Mouse (Mus musculus): ENCODE results near the gene C1qtnf7. TPM values are rescaled to one million over a fixed set of nuclear protein-coding genes. Genes with fewer than 3 reads are reported as not detected.

Gene C1qtnf7
- polyA plus RNA-seq (2015; fragmentation: Nextera tagmentation; extraction: Ambion mirVana): 8.3 and 9.1 TPM in 2 replicates

DNA sequence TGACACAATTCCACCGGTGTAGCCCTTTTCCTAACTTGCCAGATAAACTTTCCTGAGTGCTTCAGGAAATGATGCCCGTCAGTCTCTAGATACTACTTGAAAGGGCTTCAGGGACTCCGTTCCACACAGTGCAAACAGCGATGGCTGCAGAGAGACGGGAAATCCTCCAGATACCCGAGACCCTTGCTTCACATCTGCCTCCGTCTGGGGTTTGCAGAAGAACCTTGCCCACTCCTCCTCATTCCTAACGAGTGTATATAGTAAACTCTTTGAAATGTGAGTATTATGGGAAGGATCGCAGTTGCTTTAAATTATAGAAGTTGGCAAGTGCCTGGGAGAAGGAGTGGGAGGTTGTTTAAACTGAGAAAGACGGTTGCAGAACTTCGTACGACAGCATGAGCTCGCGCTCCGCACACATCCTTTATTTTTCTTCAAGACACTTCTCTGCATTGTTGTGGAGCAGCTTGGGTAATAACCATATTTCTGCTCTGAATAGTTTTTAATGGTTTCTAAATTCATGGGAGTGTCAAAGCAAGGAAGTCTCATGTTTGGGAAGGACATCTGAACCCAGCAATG is at the start of gene C1qtnf7:
C1qtnf7 (plus strand) TSS at position 138 of the 576 bp plus-strand sequence.
- peaks cover 13% of the 10 kb centered on the region for H3K4me1 ChIP-seq
- ATAC-seq (ENCODE audit: insufficient number of reproducible peaks, low FRiP score, low TSS enrichment, low read depth): no peak
- peak within 1 kb of the TSS; percentile 21 for H3K4me3 ChIP-seq
- no peak within 1 kb of the TSS for H3K9ac ChIP-seq
- H3K4me2 ChIP-seq: peak within 1 kb of the TSS; percentile 37
- peaks cover 5% of the 10 kb centered on the region; the same call in 1 of the 2 replicates for H3K27me3 ChIP-seq
- no peaks in the 10 kb centered on the region for H3K36me3 ChIP-seq
- 24% methylated on average over 15 of the region's 15 CpGs for WGBS
- H3K27ac ChIP-seq: no peak within 1 kb of the TSS
- no peaks in the 10 kb centered on the region for H3K9me3 ChIP-seq

DNA sequence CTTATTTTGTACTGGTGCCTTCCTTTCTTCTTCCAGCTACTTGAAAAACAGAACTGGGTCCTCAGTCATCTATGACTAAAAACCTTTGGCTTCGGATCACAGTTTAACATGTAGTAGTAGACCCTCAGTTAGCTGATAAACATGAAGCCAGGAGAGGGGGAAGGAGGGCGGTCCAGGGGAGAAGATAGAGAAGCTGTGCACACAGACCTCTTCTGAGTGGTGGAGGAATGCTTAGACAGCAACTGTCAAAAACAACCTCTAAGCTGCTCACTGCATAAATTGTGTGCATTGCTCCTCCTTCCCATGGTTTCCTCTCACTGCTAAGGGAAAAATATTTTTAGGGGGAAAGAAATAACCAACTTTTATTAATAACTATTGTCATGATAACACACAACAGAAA is 48.6 kb upstream of the C1qtnf7 start:
- Histone ChIP-seq H3K4me3 (no peak overlapping the region), H3K27ac (no peak overlapping the region), H3K9ac (no peak overlapping the region), H3K9me3 (no peaks in the 10 kb centered on the region), H3K36me3 (no peaks in the 10 kb centered on the region), H3K4me1 (no peaks in the 10 kb centered on the region), H3K27me3 (no peaks in the 10 kb centered on the region), H3K4me2 (no peak overlapping the region)
- 89% methylated on average over 2 of the region's 2 CpGs for WGBS
- ATAC-seq (ENCODE audit: insufficient number of reproducible peaks, low FRiP score, low TSS enrichment, low read depth): no peak

DNA sequence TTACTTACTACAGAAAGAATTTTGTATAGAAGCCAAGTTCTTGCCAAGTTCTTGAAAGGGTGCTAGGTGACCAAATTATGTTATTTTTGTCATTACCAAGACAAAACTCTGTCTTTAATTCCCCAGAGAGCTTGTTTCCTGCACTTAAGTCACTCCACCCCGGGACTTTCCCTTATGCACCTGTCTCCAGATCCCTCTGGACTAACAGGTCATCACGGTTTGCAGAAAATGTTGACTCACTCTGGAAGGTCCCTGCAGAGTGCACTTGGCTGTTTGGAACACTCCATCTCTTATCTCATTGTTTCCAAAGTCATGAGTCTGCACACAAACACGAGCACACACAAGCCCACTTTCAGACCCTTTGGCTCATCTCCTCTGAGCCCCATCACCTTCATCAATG is 48.1 kb upstream of the C1qtnf7 start:
- 69% methylated on average over 3 of the region's 3 CpGs for WGBS
- ATAC-seq (ENCODE audit: insufficient number of reproducible peaks, low FRiP score, low TSS enrichment, low read depth): no peak
- H3K4me1 ChIP-seq: no peaks in the 10 kb centered on the region
- no peak overlapping the region for H3K9ac ChIP-seq
- H3K4me3 ChIP-seq: no peak overlapping the region
- no peaks in the 10 kb centered on the region for H3K36me3 ChIP-seq
- no peaks in the 10 kb centered on the region for H3K9me3 ChIP-seq
- no peak overlapping the region for H3K4me2 ChIP-seq
- H3K27me3 ChIP-seq: no peaks in the 10 kb centered on the region
- H3K27ac ChIP-seq: no peak overlapping the region

DNA sequence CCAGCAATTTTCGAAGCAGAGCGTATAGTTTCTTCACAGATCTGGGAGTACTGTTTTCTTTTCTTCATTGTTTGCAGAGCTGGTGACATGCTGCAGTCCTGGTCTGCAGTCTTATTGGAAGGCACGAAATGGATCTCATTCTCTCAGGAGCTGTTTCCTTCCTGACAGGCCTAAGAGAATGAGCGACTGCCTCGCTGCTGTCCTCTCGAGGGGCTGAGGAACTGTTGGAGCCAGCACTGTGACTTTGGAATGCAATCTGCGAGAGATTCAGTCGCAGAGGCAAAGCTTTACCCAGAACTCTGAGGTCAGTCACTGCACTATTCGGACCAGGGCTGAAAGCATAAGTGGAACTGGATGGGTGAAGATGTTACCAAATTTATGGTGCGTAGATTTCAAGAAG is 46.4 kb upstream of the C1qtnf7 start:
- Histone ChIP-seq H3K9me3 (no peaks in the 10 kb centered on the region), H3K4me1 (no peaks in the 10 kb centered on the region), H3K9ac (no peak overlapping the region), H3K4me2 (no peak overlapping the region), H3K4me3 (no peak overlapping the region), H3K36me3 (no peaks in the 10 kb centered on the region), H3K27ac (no peak overlapping the region), H3K27me3 (no peaks in the 10 kb centered on the region)
- no peak for ATAC-seq (ENCODE audit: insufficient number of reproducible peaks, low FRiP score, low TSS enrichment, low read depth)
- 61% methylated on average over 10 of the region's 10 CpGs for WGBS

DNA sequence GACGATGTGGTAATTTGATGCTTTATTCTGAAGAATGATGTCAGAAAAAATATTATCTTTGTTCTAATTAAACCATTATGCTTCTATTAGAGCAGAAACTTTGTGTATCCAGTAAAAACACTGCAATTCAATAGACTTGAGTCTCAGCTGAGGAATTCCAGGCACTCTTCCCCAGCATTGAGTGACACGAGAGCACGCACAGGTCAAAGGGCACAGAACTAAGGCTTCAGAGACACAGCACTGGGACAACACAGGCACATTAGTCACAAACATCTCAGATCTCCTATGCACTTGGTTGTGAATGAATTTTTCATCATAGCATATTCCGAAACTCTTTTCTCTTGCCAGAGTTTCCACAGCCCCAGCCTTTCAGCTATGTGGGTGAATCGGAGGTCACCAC is 37.4 kb upstream of the C1qtnf7 start:
- no peak overlapping the region for H3K4me2 ChIP-seq
- H3K9me3 ChIP-seq: no peaks in the 10 kb centered on the region
- WGBS: 67% methylated on average over 5 of the region's 5 CpGs
- no peak for ATAC-seq (ENCODE audit: insufficient number of reproducible peaks, low FRiP score, low TSS enrichment, low read depth)
- H3K4me3 ChIP-seq: no peak overlapping the region
- no peaks in the 10 kb centered on the region for H3K4me1 ChIP-seq
- H3K36me3 ChIP-seq: no peaks in the 10 kb centered on the region
- H3K27me3 ChIP-seq: no peaks in the 10 kb centered on the region
- no peak overlapping the region for H3K9ac ChIP-seq
- H3K27ac ChIP-seq: no peak overlapping the region

DNA sequence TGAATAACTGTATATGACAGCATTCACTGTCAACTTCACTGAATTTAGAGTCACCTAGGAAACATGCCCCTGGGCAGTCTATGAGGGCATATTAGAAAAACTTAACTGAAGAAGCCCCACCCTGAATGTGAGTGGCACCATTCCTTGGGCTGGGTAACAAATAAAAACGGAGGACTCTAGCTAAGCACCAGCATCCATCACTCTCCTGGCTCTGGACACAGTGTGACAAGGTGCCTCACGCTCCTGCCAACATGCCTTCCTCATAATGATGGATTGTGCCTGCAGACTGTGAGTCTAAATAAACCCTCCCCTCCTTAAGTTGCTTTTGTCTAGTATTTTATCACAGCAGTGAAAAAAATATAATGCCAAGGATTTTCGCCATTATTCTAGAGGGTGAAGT is 35.3 kb upstream of the C1qtnf7 start:
- H3K36me3 ChIP-seq: no peaks in the 10 kb centered on the region
- no peak overlapping the region for H3K4me2 ChIP-seq
- H3K9me3 ChIP-seq: no peaks in the 10 kb centered on the region
- H3K27me3 ChIP-seq: no peaks in the 10 kb centered on the region
- no peak overlapping the region for H3K27ac ChIP-seq
- H3K9ac ChIP-seq: no peak overlapping the region
- WGBS: 56% methylated on average over 3 of the region's 3 CpGs
- no peak for ATAC-seq (ENCODE audit: insufficient number of reproducible peaks, low FRiP score, low TSS enrichment, low read depth)
- no peaks in the 10 kb centered on the region for H3K4me1 ChIP-seq
- H3K4me3 ChIP-seq: no peak overlapping the region

DNA sequence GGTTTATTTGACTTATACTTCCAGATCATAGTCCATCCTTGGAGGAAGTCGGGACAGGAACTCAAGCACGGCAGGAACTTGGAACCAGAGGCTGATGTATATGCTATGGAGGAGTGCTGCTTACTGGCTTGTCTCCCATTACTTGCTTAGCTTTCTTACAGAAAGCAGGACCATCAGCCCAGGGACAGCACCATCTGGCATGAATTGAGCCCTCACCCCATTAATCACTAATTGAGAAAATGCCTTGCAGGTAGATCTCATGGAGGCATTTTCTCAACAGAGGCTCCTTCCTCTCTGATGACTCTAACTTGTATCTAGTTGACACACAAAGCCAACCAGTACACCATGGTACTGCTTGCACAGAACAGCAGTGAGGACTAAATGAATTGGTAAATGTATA is 34.6 kb upstream of the C1qtnf7 start:
- H3K36me3 ChIP-seq: no peaks in the 10 kb centered on the region
- H3K27me3 ChIP-seq: no peaks in the 10 kb centered on the region
- no peak overlapping the region for H3K9ac ChIP-seq
- no peak for ATAC-seq (ENCODE audit: insufficient number of reproducible peaks, low FRiP score, low TSS enrichment, low read depth)
- H3K4me1 ChIP-seq: no peaks in the 10 kb centered on the region
- H3K4me2 ChIP-seq: no peak overlapping the region
- 50% methylated on average over 2 of the region's 2 CpGs for WGBS
- H3K27ac ChIP-seq: no peak overlapping the region
- H3K4me3 ChIP-seq: no peak overlapping the region
- no peaks in the 10 kb centered on the region for H3K9me3 ChIP-seq

DNA sequence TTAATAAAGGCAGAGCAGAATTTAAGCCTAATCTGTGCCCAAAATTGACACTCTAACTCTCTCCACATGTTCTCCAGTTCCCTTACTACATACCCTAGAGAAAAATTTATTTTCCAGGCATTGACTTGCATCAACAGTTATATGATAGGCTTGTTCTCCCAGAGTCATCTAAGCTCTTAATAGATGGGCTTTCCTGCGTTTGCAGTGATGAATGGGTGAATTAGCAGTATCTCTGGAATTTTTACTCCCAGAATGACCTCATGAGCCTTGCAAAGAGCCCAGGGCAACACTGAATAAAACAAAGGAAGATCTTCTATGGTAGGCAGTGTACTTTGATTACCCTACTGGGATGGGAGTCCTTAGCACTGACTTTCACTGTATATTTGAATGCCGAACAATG is 33.5 kb upstream of the C1qtnf7 start:
- Histone ChIP-seq H3K27ac (no peak overlapping the region), H3K27me3 (no peaks in the 10 kb centered on the region), H3K36me3 (no peaks in the 10 kb centered on the region), H3K9ac (no peak overlapping the region), H3K4me3 (no peak overlapping the region), H3K4me1 (no peaks in the 10 kb centered on the region), H3K4me2 (no peak overlapping the region), H3K9me3 (no peaks in the 10 kb centered on the region)
- ATAC-seq (ENCODE audit: insufficient number of reproducible peaks, low FRiP score, low TSS enrichment, low read depth): no peak
- WGBS: 27% methylated on average over 2 of the region's 2 CpGs

DNA sequence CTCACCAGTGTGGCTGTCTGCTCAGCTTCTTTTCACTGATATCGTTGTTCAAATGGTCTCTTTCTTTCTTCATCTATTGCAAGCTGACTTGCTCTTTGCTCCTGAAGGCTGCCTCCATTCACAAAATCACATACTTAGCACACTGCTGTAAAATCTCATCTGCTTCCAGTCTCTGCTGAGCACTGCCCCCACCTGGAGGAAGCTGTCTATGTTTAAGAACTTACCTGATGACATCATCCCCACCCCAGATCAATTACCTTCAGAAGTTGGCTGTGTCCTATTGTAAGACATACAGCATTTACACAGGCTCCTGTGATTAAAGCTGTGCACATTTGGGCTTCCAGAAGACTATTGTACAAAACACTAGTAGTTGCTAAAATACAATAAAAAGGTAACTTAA is 13.5 kb upstream of the C1qtnf7 start:
- no peak overlapping the region for H3K27ac ChIP-seq
- H3K4me3 ChIP-seq: no peak overlapping the region
- 88% methylated on average over 1 of the region's 1 CpGs for WGBS
- H3K9me3 ChIP-seq: no peaks in the 10 kb centered on the region
- no peak overlapping the region for H3K4me2 ChIP-seq
- H3K9ac ChIP-seq: no peak overlapping the region
- no peaks in the 10 kb centered on the region for H3K36me3 ChIP-seq
- H3K27me3 ChIP-seq: no peaks in the 10 kb centered on the region
- H3K4me1 ChIP-seq: no peaks in the 10 kb centered on the region
- no peak for ATAC-seq (ENCODE audit: insufficient number of reproducible peaks, low FRiP score, low TSS enrichment, low read depth)

DNA sequence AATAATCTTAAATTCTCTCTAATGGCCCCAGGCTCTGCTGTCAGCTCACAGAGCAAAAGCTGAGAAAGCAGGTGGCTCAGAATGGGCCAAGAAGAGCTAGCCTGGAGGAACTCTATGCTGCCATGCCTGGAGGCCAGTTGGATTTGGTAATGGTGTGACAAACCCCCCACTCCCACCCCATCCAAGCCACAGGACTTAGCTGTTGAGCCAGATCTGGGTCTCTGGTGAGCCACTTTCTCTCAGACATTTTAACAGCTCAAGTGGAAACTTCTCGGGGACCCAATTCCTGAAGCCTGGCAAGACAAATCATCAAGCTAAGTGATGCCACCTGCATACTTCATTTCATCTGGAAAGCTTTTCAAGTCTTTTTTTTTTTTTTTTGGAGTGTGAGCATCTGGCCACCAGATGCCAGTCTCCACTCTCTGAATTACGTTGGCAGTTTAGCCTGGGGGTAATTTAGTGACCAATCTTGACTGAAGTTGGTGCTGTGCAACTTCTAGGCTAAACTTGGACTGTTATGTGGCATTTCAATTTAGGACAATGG is 11.0 kb upstream of the C1qtnf7 start:
- Histone ChIP-seq H3K36me3 (no peaks in the 10 kb centered on the region), H3K9ac (no peak overlapping the region), H3K27me3 (no peaks in the 10 kb centered on the region), H3K4me1 (no peaks in the 10 kb centered on the region), H3K4me2 (no peak overlapping the region), H3K9me3 (no peaks in the 10 kb centered on the region), H3K27ac (no peak overlapping the region), H3K4me3 (no peak overlapping the region)
- no peak for ATAC-seq (ENCODE audit: insufficient number of reproducible peaks, low FRiP score, low TSS enrichment, low read depth)
- WGBS: 24% methylated on average over 2 of the region's 2 CpGs

DNA sequence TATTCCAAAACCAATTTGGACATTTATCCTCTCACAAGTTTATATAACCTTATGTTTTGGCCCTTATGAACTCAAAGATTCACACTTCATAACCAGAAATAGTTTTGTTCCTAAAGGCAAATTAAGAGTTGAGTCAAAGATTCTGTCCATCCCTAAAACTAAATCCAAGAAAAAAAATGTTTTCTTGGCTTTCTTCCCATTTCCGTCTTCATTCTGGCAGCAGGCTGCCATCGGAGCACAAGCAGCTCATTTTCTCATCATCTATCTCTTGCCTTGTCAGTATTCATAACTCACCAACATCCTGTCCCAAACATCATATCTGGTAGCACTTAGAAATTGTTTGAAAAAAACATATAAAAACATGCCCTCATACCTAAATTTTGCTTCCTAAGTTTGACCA is 6.9 kb upstream of the C1qtnf7 start:
- no peak overlapping the region for H3K27ac ChIP-seq
- 62% methylated on average over 2 of the region's 2 CpGs for WGBS
- no peak overlapping the region for H3K9ac ChIP-seq
- no peaks in the 10 kb centered on the region for H3K27me3 ChIP-seq
- H3K36me3 ChIP-seq: no peaks in the 10 kb centered on the region
- no peak overlapping the region for H3K4me2 ChIP-seq
- H3K9me3 ChIP-seq: no peaks in the 10 kb centered on the region
- H3K4me3 ChIP-seq: no peak overlapping the region
- H3K4me1 ChIP-seq: no peaks in the 10 kb centered on the region
- no peak for ATAC-seq (ENCODE audit: insufficient number of reproducible peaks, low FRiP score, low TSS enrichment, low read depth)

DNA sequence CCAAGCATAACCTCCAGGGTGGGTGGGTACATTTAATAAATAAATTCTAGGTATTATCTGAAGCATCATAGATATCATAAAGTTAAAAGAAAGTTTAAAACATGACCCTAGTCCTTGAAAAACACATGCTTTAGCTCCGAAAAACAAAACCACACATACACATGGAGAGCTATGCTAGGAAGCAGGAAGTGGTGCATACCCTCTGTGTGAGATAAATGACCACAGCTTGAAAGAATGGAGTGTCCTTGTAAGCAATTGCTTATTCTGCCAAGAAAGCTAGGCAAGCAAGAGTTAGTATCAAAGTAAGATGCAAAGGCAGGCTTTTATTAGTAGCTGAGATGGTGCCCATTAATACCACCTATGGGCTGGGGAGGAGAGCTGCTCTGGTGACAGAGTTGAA is 6.4 kb upstream of the C1qtnf7 start:
- Histone ChIP-seq H3K27ac (no peak overlapping the region), H3K4me2 (no peak overlapping the region), H3K27me3 (no peaks in the 10 kb centered on the region), H3K4me3 (no peak overlapping the region), H3K9me3 (no peaks in the 10 kb centered on the region), H3K4me1 (no peaks in the 10 kb centered on the region), H3K9ac (no peak overlapping the region), H3K36me3 (no peaks in the 10 kb centered on the region)
- no peak for ATAC-seq (ENCODE audit: insufficient number of reproducible peaks, low FRiP score, low TSS enrichment, low read depth)
- WGBS: 58% methylated on average over 1 of the region's 1 CpGs

DNA sequence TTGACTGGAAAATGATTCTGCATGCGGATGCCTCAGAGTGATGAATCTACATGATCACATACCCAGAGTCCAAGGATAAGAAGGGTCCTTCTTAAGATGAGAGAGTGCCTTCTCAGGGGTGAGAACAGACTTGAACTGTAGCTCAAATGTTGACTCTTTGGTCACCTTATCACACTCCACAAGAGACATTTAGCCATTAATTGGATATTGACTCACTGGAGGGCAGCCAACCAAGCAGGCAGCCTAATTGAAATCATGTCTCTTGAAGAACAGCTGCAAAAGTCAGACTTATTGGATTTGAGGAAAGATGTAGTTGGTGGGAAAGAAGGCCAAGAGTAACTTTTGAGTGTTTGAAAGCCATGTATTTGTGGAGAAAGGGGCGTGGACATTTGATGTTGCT is 4.2 kb upstream of the C1qtnf7 start:
- Histone ChIP-seq H3K27ac (no peak overlapping the region), H3K4me1 (peaks cover 6% of the 10 kb centered on the region), H3K4me3 (no peak overlapping the region), H3K9ac (no peak overlapping the region), H3K36me3 (no peaks in the 10 kb centered on the region), H3K27me3 (no peaks in the 10 kb centered on the region), H3K9me3 (no peaks in the 10 kb centered on the region), H3K4me2 (no peak overlapping the region)
- WGBS: 83% methylated on average over 2 of the region's 2 CpGs
- no peak for ATAC-seq (ENCODE audit: insufficient number of reproducible peaks, low FRiP score, low TSS enrichment, low read depth)
